Mouse (Mus musculus) heart, adult 2 months (tissue): ENCODE measurements around the gene Foxo4.

Source experiments
- CTCF ChIP-seq: fragments of 200-600 bp; IDR thresholded peaks from 2 replicates; pipeline ENCODE4 v1.8.1; 2022; ENCODE audit warnings: antibody characterized with exemption, mild to moderate bottlenecking, moderate library complexity
- EP300 ChIP-seq: fragments of 200-500 bp; IDR thresholded peaks from 2 replicates; pipeline ENCODE4 v1.6.1; 2011; ENCODE audit warnings: low read depth, low read length, control low read depth; ENCODE audit not compliant: insufficient read depth
- POLR2A ChIP-seq: fragments of 200-500 bp; IDR thresholded peaks from 2 replicates; pipeline ENCODE4 v1.6.1; 2011; ENCODE audit warnings: mild to moderate bottlenecking, low read depth, low read length, control low read depth; ENCODE audit not compliant: insufficient read depth

DNA sequence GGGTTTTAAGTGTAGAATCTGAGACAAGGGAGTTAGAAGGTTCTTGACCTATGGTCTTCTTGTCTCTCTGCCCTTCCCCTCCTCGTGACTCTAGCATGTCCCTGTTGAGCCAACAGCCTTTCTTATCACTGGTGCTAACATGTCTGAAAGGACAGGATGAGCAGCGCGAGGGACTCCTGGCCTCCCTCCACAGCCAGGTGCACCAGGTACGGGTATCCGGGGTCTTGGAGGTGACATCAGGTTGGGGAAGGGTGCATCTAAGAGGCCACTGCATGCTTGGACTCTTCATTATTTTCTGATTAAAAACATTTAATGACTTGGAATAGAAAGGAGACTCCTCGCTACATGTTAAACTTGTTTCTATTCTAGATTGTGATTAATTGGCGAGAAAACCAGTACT lies 34.7 kb downstream of the Foxo4 start:
- TF ChIP-seq CTCF (no peak), EP300 (no peak), POLR2A (no peak)
